Mouse (Mus musculus) layer of hippocampus, postnatal 10 days (tissue): ENCODE data around the gene Aimp2. TPM values are rescaled to one million over a fixed set of nuclear protein-coding genes. Genes with fewer than 3 reads are reported as not detected.
A peak's percentile ranks its signal among the peaks of the same experiment; 100 is the strongest.

ENCODE experiments used
- DNase-seq, 2 experiments: peaks; one replicate each; pipeline ENCODE4 v3.0.0; 2021; ENCODE audit warnings: low spot score in 2 of 2
- total RNA-seq, 2 experiments: library from RNA; stranded (reverse); gene quantifications; 2 replicates each; pipeline ENCODE4 v1.2.3; 2021

Gene Aimp2
- total RNA-seq, 2 experiments from 2014 or later = 45.1 to 46.1 TPM

GRCm38 (mm10) chr5:143903813-143904212 is 5.8 kb downstream of the Aimp2 start:
- DNase-seq = no peak

DNA sequence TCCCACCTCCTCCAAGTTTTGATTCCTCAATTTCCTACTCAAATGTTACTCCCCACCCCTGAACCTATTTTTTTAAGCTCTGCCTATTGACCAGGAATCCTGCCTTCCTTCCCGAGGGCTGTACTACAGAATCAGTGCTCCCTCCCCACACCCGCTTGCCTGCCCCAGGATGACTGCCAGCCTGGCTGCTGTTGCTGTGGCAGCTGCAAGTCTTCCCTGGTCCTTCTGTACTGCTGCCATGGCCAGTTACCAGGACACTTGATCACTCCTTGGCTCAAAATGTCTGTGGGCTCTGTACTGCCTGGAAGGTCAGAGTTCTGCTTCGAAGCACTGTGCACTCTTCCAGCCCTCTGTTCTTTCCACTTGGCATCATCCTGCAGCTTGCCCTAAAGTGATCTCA is 7.5 kb downstream of the Aimp2 start:
- peak; percentile 38 to 54 for DNase-seq

- no peak for DNase-seq
Measured at GRCm38 (mm10) chr5:143897635-143898330, 11.9 kb downstream of the Aimp2 start, which contains the start of gene Ankrd61. TSS of gene Ankrd61 (minus strand) at chr5:143897685.

DNA sequence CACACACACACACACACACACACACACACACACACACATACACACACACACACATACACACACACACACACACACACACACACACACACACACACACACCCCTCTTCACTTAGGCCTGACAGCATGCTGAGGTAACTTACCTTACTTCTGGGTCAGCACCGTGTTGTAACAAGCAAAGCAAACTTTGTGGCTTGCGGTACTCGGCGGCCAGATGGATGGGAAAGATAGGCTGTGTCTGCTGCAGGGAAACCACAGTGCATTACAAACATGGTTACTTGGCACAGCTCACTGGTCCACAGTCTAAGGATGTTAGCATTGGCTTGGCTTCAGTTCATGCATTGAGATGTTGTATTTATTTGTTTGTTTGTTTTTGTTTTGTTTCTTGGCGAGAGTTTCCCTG is 16.3 kb downstream of the Aimp2 start:
- DNase-seq = no peak

GRCm38 (mm10) chr5:143892255-143892886 is 17.3 kb downstream of the Aimp2 start:
- DNase-seq = peak; percentile 28 to 39

GRCm38 (mm10) chr5:143890741-143891140 is 18.9 kb downstream of the Aimp2 start:
- no peak for DNase-seq

GRCm38 (mm10) chr5:143885274-143885673 is 24.4 kb downstream of the Aimp2 start:
- DNase-seq = no peak

DNA sequence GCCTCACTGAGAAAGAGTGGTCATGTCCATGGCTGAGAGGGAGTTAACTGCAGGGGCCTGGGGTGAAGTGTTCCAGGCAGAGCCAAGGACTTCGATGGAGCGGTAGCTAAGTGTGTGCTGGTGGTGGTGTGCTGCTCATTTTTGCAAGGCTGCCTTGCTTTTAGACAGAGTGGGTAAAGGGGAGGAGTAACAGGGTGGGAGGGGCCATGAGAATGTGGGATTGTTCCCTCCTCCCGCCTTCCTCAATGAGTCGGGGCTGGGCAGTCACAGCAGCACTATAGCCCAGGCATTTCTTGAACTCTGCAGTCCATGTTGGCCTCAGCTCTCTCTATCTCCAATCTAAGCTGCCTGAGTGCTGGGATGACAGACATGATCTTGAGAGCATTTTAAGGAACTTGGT is 35.1 kb downstream of the Aimp2 start:
- no peak for DNase-seq

DNA sequence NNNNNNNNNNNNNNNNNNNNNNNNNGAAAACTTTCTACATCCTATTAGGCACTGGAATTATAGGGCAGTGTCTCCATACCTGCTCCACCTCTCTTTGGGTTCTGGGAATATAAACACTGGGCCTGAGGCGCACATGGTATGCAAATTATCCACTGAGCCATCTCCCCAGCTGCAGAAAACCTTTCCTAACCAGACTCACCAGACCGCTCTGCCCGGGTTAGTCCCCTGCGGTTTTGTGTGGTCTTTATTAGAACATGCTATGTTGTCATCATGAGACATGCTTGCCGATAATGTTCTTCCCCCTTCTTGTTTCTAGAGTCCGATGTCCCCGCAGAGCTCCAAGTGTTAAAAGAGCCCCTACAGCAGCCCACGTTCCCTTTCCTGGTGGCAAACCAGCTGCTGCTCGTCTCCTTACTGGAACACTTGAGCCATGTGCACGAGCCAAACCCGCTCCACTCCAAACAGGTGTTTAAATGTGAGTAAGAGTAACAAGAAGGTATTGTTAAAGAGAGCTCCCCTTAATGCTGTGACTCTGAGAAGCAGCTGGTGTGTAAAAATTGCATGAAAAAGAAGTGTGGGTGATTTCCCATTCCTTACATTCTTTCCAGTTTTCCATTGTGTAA is 38.0 kb downstream of the Aimp2 start:
- DNase-seq = no peak

Other genes with a start within 250 kb of the Aimp2 start
- gene Usp42, start 177.6 kb downstream of the Aimp2 start, total RNA-seq = 10 to 100 TPM; 26.7 to 28.0 TPM
- gene Eif2ak1, start 92.1 kb downstream of the Aimp2 start, total RNA-seq = 10 to 100 TPM; 39.5 to 40.7 TPM
- gene Ankrd61, start 12.2 kb downstream of the Aimp2 start, total RNA-seq = under 1 TPM in 1 of 2 experiments, not detected in 1; 0.25 TPM
- gene Pms2, start 117 bp upstream of the Aimp2 start, total RNA-seq = 10 to 100 TPM; 19.3 to 21.5 TPM
- 1 to 10 TPM in 1 of 2 experiments, under 1 TPM in 1; 0.80 to 3.3 TPM for gene Gm42421, start 18.3 kb upstream of the Aimp2 start, total RNA-seq
- 1 to 10 TPM; 5.5 to 6.9 TPM for gene Rsph10b, start 23.2 kb upstream of the Aimp2 start, total RNA-seq
- gene Ccz1, start 105.0 kb upstream of the Aimp2 start, total RNA-seq = 10 to 100 TPM; 50.4 to 55.7 TPM
- under 1 TPM in 1 of 2 experiments, not detected in 1; 0.59 TPM for gene Ocm, start 116.8 kb upstream of the Aimp2 start, total RNA-seq
- gene Lmtk2, start 190.6 kb upstream of the Aimp2 start, total RNA-seq = 10 to 100 TPM; 83.0 to 91.0 TPM